Mouse (Mus musculus) heart, embryonic 15.5 days (tissue): ENCODE measurements at regions not wholly inside any gene's neighbourhood (a gene's known extent, or its start where the extent isn't known, plus 50 kb on each side); places are given as distances from the start of the nearest gene placed in this dataset.

ENCODE experiments used
- ATAC-seq: fragments of 200-750 bp; cut with Nextera tagmentation; replicated peaks from 2 replicates; pipeline ENCODE4 v1.8.0; 2017; ENCODE audit warnings: low read depth, moderate TSS enrichment; ENCODE audit not compliant: insufficient number of reproducible peaks, insufficient read depth, low FRiP score
- H3K27ac ChIP-seq: fragments of 300-500 bp; sonication (generic); 2 replicates; pipeline ENCODE4 v1.5.1; 2015; ENCODE audit warnings: mild to moderate bottlenecking, inconsistent platforms
- H3K27me3 ChIP-seq: fragments of 300-500 bp; sonication (generic); 2 replicates; pipeline ENCODE4 v1.6.1; 2015; ENCODE audit warnings: inconsistent platforms
- H3K36me3 ChIP-seq: fragments of 300-500 bp; sonication (generic); 2 replicates; pipeline ENCODE4 v1.6.1; 2015; ENCODE audit warnings: mild to moderate bottlenecking, inconsistent platforms
- H3K4me1 ChIP-seq: fragments of 300-500 bp; sonication (generic); replicated peaks from 2 replicates; pipeline ENCODE4 v1.6.1; 2015; ENCODE audit warnings: inconsistent platforms
- H3K4me2 ChIP-seq: fragments of 300-500 bp; sonication (generic); 2 replicates; pipeline ENCODE4 v1.6.1; 2015; ENCODE audit warnings: inconsistent platforms, mild to moderate bottlenecking, moderate library complexity
- H3K4me3 ChIP-seq: fragments of 300-500 bp; sonication (generic); 2 replicates; pipeline ENCODE4 v1.5.1; 2015; ENCODE audit warnings: mild to moderate bottlenecking, inconsistent platforms
- H3K9ac ChIP-seq: fragments of 300-500 bp; sonication (generic); 2 replicates; pipeline ENCODE4 v1.6.1; 2015; ENCODE audit warnings: mild to moderate bottlenecking, inconsistent platforms
- H3K9me3 ChIP-seq: fragments of 300-500 bp; sonication (generic); replicated peaks from 2 replicates; pipeline ENCODE4 v1.6.1; 2016; ENCODE audit warnings: inconsistent platforms
- WGBS: fragments of 180-500 bp; shearing (Covaris S2); methylation state at CpG from one replicate; pipeline ENCODE4 v1.1.7; 2015; ENCODE audit warnings: mixed read lengths; 5-methylcytosine and 5-hydroxymethylcytosine counted together

DNA sequence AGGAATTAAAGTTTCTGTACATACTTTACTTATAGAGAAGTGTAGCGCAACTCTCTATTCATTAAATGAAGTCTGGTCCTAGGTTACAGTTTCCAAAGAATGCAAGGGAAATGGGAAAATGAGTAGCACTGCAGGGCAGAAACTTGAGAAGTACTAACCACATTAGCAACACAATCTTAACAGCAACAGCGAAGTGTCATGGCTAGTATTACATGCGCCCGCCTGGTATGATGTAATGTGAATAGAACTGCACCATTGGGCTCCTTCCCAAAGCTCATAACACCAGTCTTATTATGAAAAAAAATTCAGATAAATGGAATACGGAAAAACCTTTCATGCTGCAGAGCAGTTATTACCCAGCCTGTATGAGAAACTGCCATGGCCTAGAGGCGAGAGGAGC is 201.8 kb upstream of the Gm11042 start:
- H3K4me2 ChIP-seq: no peak overlapping the region
- no peak overlapping the region for H3K27ac ChIP-seq
- H3K9ac ChIP-seq: no peak overlapping the region
- ATAC-seq: no peak
- no peaks in the 10 kb centered on the region for H3K36me3 ChIP-seq
- 82% methylated on average over 6 of the region's 6 CpGs for WGBS
- H3K4me3 ChIP-seq: no peak overlapping the region
- no peaks in the 10 kb centered on the region for H3K9me3 ChIP-seq
- H3K27me3 ChIP-seq: no peaks in the 10 kb centered on the region
- H3K4me1 ChIP-seq: no peaks in the 10 kb centered on the region

DNA sequence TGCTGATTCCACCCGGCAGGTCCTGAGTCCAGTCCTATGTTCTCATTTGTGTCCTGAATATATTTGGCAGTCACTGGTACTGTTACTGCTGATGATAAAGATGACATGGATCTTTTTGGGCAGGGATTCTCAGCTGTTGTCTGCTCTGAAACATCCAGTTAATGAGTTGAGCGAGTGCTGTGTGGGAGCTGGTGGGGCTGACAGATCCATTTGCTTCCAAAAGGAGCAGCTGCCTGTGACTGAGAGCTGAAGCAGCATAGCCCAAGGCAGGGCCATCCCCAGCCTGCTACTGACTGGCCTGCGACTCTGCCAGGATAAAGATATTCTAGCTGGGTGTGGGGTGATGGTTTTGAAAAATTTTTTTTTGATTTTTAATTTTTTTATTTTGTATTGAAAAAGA is 200.3 kb upstream of the Gm11042 start:
- no peak overlapping the region for H3K27ac ChIP-seq
- no peak overlapping the region for H3K4me3 ChIP-seq
- no peak for ATAC-seq
- WGBS: 49% methylated on average over 3 of the region's 3 CpGs
- no peaks in the 10 kb centered on the region for H3K4me1 ChIP-seq
- no peak overlapping the region for H3K4me2 ChIP-seq
- H3K9ac ChIP-seq: no peak overlapping the region
- H3K27me3 ChIP-seq: no peaks in the 10 kb centered on the region
- H3K9me3 ChIP-seq: no peaks in the 10 kb centered on the region
- H3K36me3 ChIP-seq: no peaks in the 10 kb centered on the region

DNA sequence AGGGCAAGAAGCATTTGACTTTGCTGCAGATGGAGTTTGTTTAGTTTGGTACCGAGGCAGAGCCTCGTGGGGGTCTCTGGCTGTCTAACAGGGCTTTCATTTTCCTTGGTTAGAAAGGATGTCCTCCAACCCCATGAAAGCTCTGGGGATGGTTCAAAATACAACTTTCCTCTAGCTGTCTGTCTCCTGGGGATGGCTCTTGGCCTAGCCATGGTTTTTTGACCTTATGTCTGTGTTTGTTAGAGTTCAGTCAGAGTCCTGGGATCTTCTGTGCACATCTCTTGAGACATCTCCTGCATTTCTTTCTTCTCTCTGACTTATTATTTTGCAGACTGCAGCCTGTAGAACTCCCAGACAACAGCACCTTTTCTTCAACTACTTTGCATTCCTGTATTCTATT is 186.6 kb upstream of the Gm11042 start:
- Histone ChIP-seq H3K9me3 (no peaks in the 10 kb centered on the region), H3K4me1 (no peaks in the 10 kb centered on the region), H3K36me3 (no peaks in the 10 kb centered on the region), H3K4me2 (no peak overlapping the region), H3K27me3 (no peaks in the 10 kb centered on the region), H3K9ac (no peak overlapping the region), H3K4me3 (no peak overlapping the region), H3K27ac (no peak overlapping the region)
- no peak for ATAC-seq
- WGBS: 78% methylated on average over 2 of the region's 2 CpGs

- whole genome bisulfite sequencing: 40% methylated on average over 2 of the region's 2 CpGs
- Histone ChIP-seq H3K4me3 (no peak overlapping the region), H3K9ac (no peak overlapping the region), H3K9me3 (no peaks in the 10 kb centered on the region), H3K4me1 (no peaks in the 10 kb centered on the region), H3K4me2 (no peak overlapping the region), H3K27me3 (no peaks in the 10 kb centered on the region), H3K36me3 (no peaks in the 10 kb centered on the region), H3K27ac (no peak overlapping the region)
- no peak for ATAC-seq
These were observed 161.4 kb upstream of the Gm11042 start for GRCm38 (mm10) chr12:74477619-74478018.

- Histone ChIP-seq H3K27me3 (no peaks in the 10 kb centered on the region), H3K4me3 (no peak overlapping the region), H3K9me3 (no peaks in the 10 kb centered on the region), H3K4me2 (no peak overlapping the region), H3K27ac (no peak overlapping the region), H3K9ac (no peak overlapping the region), H3K36me3 (no peaks in the 10 kb centered on the region), H3K4me1 (no peaks in the 10 kb centered on the region)
- ATAC-seq: no peak
- 86% methylated on average over 1 of the region's 1 CpGs for WGBS
These were observed 158.5 kb upstream of the Gm11042 start for GRCm38 (mm10) chr12:74474741-74475140.

GRCm38 (mm10) chr12:74458521-74458920 is 142.3 kb upstream of the Gm11042 start:
- Histone ChIP-seq H3K4me2 (no peak overlapping the region), H3K36me3 (no peaks in the 10 kb centered on the region), H3K4me3 (no peak overlapping the region), H3K9me3 (no peaks in the 10 kb centered on the region), H3K27me3 (no peaks in the 10 kb centered on the region), H3K27ac (no peak overlapping the region), H3K9ac (no peak overlapping the region), H3K4me1 (no peaks in the 10 kb centered on the region)
- no peak for ATAC-seq
- 50% methylated on average over 4 of the region's 4 CpGs for WGBS

GRCm38 (mm10) chr12:74452375-74453090 is 136.3 kb upstream of the Gm11042 start:
- no peaks in the 10 kb centered on the region for H3K9me3 ChIP-seq
- H3K9ac ChIP-seq: no peak overlapping the region
- no peak overlapping the region for H3K4me3 ChIP-seq
- H3K36me3 ChIP-seq: no peaks in the 10 kb centered on the region
- no peak for ATAC-seq
- H3K4me2 ChIP-seq: no peak overlapping the region
- no peak overlapping the region for H3K27ac ChIP-seq
- no peaks in the 10 kb centered on the region for H3K27me3 ChIP-seq
- WGBS: 67% methylated on average over 4 of the region's 4 CpGs
- no peaks in the 10 kb centered on the region for H3K4me1 ChIP-seq

DNA sequence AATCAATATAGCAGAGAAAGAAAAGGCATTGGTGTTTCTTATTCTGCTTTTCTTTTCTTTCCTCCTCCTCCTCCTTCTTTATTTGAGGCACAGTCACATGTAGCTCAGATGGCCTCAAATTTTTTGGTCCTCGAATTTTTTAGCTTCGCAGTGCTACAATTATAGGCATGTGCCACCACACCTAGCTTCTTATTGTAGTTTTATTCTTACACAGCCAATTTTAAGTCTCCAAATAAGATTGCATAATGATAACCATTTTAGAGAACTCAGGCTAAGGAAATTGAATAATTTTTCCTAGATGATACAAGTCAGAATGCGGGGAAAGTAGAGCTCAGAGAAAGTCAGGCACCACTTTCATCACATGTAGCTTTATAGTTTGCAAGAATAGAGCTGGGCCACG is 132.1 kb upstream of the Gm11042 start:
- no peaks in the 10 kb centered on the region for H3K9me3 ChIP-seq
- H3K4me1 ChIP-seq: no peaks in the 10 kb centered on the region
- ATAC-seq: no peak
- no peak overlapping the region for H3K4me2 ChIP-seq
- H3K36me3 ChIP-seq: no peaks in the 10 kb centered on the region
- no peak overlapping the region for H3K4me3 ChIP-seq
- WGBS: 69% methylated on average over 4 of the region's 4 CpGs
- no peak overlapping the region for H3K27ac ChIP-seq
- no peaks in the 10 kb centered on the region for H3K27me3 ChIP-seq
- no peak overlapping the region for H3K9ac ChIP-seq

DNA sequence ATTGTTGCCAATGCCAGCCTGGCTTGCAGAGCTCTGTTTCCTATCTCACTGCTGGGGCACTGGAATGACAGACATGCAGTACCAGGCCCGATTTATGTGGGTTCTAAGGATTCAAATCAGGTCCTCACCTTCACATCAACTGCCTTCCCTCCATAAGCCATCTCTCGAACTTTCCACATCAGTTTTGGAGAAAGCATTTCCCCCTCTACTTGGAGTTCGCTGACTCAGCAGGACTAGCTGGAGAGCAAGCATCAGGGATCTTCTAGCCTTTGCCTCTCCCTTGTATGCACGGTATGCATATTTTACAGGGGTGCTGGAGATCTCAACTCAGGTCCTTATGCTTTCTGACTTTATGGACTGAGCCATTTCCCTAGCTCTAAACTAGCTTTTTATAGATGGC is 118.7 kb upstream of the Gm11042 start:
- 71% methylated on average over 4 of the region's 4 CpGs for WGBS
- H3K4me1 ChIP-seq: peaks cover 8% of the 10 kb centered on the region; the same call in 1 of the 2 replicates
- no peak for ATAC-seq
- no peak overlapping the region for H3K9ac ChIP-seq
- H3K4me2 ChIP-seq: no peak overlapping the region
- H3K27ac ChIP-seq: no peak overlapping the region
- H3K4me3 ChIP-seq: no peak overlapping the region
- H3K36me3 ChIP-seq: no peaks in the 10 kb centered on the region
- H3K9me3 ChIP-seq: no peaks in the 10 kb centered on the region
- H3K27me3 ChIP-seq: no peaks in the 10 kb centered on the region

GRCm38 (mm10) chr12:74414738-74415137 is 98.5 kb upstream of the Gm11042 start:
- 80% methylated on average over 2 of the region's 2 CpGs for WGBS
- ATAC-seq: no peak

DNA sequence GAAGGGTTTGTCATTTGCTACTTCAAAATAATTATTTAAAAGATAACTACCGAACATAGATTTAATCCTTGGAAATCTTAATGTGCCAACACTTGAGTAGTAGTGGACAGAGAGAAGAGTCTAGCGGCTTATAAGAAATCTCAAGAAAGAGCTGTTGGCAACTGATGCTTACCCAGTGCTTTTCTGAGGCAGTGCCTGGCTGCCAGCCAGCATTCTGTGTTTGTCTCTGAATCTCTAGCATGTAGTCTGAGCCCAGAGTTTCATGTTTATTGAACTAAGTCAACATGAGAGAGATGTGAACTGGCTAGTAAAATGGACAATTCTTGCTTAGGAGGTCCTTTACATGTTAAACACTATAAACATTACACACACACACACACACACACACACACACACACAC is 94.3 kb upstream of the Gm11042 start:
- 65% methylated on average over 2 of the region's 2 CpGs for WGBS
- Histone ChIP-seq H3K4me2 (no peak overlapping the region), H3K36me3 (no peaks in the 10 kb centered on the region), H3K27me3 (no peaks in the 10 kb centered on the region), H3K27ac (no peak overlapping the region), H3K9ac (no peak overlapping the region), H3K4me1 (no peaks in the 10 kb centered on the region), H3K9me3 (no peaks in the 10 kb centered on the region), H3K4me3 (no peak overlapping the region)
- no peak for ATAC-seq

More at GRCm38 (mm10) chr12:74414738-74415137, 98.5 kb upstream of the Gm11042 start:
- Histone ChIP-seq H3K4me3 (no peak overlapping the region), H3K4me1 (no peaks in the 10 kb centered on the region), H3K36me3 (no peaks in the 10 kb centered on the region), H3K27ac (no peak overlapping the region), H3K9me3 (no peaks in the 10 kb centered on the region), H3K27me3 (no peaks in the 10 kb centered on the region), H3K9ac (no peak overlapping the region), H3K4me2 (no peak overlapping the region)

DNA sequence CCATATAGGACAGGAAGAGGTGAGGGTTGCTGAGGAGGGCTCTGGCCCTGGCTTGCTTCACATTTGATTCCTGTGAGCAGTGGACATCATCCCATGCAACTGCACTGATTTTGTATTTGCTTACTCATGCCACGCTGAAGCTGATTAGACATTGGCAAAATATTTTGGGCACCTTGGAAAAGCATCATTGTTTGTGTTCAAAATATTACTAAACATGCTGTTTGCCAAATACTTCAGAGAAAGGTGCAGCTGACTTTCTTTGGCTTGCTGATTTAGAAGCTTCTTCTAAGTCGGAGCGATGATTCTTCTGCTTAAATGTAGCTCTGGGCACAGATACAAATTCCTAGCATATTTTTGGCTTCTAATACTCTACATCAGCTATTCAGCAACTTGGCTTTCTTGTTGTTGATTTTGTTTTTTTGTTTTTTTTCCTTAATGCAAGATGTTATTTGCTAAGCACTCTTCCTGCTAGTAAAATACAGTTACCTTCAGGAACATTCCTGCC is 91.4 kb upstream of the Gm11042 start:
- no peaks in the 10 kb centered on the region for H3K27me3 ChIP-seq
- H3K9me3 ChIP-seq: no peaks in the 10 kb centered on the region
- H3K27ac ChIP-seq: no peak overlapping the region
- WGBS: 55% methylated on average over 3 of the region's 3 CpGs
- no peaks in the 10 kb centered on the region for H3K4me1 ChIP-seq
- H3K36me3 ChIP-seq: no peaks in the 10 kb centered on the region
- no peak for ATAC-seq
- no peak overlapping the region for H3K4me2 ChIP-seq
- no peak overlapping the region for H3K4me3 ChIP-seq
- no peak overlapping the region for H3K9ac ChIP-seq
